Mouse (Mus musculus): ENCODE measurements around the gene Lhfp. TPM values are rescaled to one million over a fixed set of nuclear protein-coding genes. Genes with fewer than 3 reads are reported as not detected.

Lhfp gene
- polyA plus RNA-seq, 1 experiment, result 13.7 TPM

- Histone ChIP-seq H3K27ac (ENCODE audit: control insufficient read depth, insufficient read depth, low read depth, low read length, poor library complexity) (no peak overlapping the region), H3K4me3 (replicated peaks; ENCODE audit: control insufficient read depth, low read depth, low read length) (no peak overlapping the region), H3K4me1 (ENCODE audit: control insufficient read depth, insufficient read depth, low read length) (no peaks in the 10 kb centered on the region)
- TF ChIP-seq POLR2A (IDR thresholded peaks at IDR 0.05; ENCODE audit: borderline replicate concordance, control insufficient read depth, low read depth, low read length) (no peak), CTCF (IDR thresholded peaks at IDR 0.05; ENCODE audit: control insufficient read depth, insufficient read depth, low read length) (no peak)
- 82% methylated on average over 10 of the region's 10 CpGs for WGBS
These were observed 159.5 kb downstream of the Lhfp start for GRCm38 (mm10) chr3:53200853-53201252.

- Histone ChIP-seq H3K4me1 (ENCODE audit: control insufficient read depth, insufficient read depth, low read length) (no peaks in the 10 kb centered on the region), H3K4me3 (replicated peaks; ENCODE audit: control insufficient read depth, low read depth, low read length) (no peak overlapping the region), H3K27ac (ENCODE audit: control insufficient read depth, insufficient read depth, low read depth, low read length, poor library complexity) (no peak overlapping the region)
- 76% methylated on average over 10 of the region's 10 CpGs for WGBS
- TF ChIP-seq POLR2A (IDR thresholded peaks at IDR 0.05; ENCODE audit: borderline replicate concordance, control insufficient read depth, low read depth, low read length) (no peak), CTCF (IDR thresholded peaks at IDR 0.05; ENCODE audit: control insufficient read depth, insufficient read depth, low read length) (no peak)
These were observed 160.3 kb downstream of the Lhfp start for GRCm38 (mm10) chr3:53201670-53202069.

DNA sequence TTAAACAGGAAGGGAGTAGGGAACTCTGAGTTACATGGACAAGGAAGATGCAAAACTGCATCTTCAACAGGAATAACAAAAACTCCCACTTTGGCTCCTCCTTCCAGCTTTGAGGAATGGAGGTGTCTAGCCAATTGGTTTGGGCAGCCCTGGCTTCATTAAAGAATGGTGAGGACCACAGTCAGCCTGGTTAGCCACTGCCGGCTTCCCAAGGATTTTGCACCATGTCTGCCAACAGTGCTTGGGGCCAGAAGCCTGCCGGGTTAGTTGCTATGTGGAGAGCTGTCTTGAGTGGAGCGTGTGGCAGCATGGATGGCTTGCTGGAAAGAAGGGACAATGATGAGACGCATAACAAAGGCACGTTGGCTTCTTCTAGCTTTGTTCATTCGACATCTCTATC is 160.9 kb downstream of the Lhfp start:
- no peak overlapping the region for H3K4me3 ChIP-seq (replicated peaks; ENCODE audit: control insufficient read depth, low read depth, low read length)
- WGBS, result 79% methylated on average over 6 of the region's 6 CpGs

DNA sequence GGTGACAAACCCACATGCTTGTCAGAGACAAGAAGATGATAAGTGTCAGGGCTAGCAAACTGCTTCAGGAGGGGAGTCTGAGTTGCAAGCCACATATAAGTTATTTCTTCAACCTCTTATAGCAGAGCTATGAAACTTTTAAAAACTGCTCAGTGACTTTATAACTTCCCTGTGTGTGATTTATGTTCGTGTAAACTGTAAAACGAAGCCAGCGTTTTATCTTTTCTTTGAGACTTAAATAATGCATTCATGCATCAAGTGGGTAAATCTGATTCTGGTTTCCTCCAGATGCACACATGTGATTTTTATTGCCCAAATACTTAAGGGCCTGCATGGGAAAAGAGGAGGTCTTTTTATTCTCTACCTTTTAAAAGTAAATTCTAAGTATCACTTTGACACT is 161.4 kb downstream of the Lhfp start:
- Histone ChIP-seq H3K27ac (ENCODE audit: control insufficient read depth, insufficient read depth, low read depth, low read length, poor library complexity) (no peak overlapping the region), H3K4me3 (replicated peaks; ENCODE audit: control insufficient read depth, low read depth, low read length) (no peak overlapping the region), H3K4me1 (ENCODE audit: control insufficient read depth, insufficient read depth, low read length) (no peaks in the 10 kb centered on the region)
- no peak for TF ChIP-seq POLR2A (IDR thresholded peaks at IDR 0.05; ENCODE audit: borderline replicate concordance, control insufficient read depth, low read depth, low read length)
- no peak for TF ChIP-seq CTCF (IDR thresholded peaks at IDR 0.05; ENCODE audit: control insufficient read depth, insufficient read depth, low read length)
- WGBS, result 30% methylated on average over 3 of the region's 3 CpGs

More for the DNA sequence above, 160.9 kb downstream of the Lhfp start:
- Histone ChIP-seq H3K4me1 (ENCODE audit: control insufficient read depth, insufficient read depth, low read length) (no peaks in the 10 kb centered on the region), H3K27ac (ENCODE audit: control insufficient read depth, insufficient read depth, low read depth, low read length, poor library complexity) (no peak overlapping the region)
- TF ChIP-seq POLR2A (IDR thresholded peaks at IDR 0.05; ENCODE audit: borderline replicate concordance, control insufficient read depth, low read depth, low read length) (no peak), CTCF (IDR thresholded peaks at IDR 0.05; ENCODE audit: control insufficient read depth, insufficient read depth, low read length) (no peak)

DNA sequence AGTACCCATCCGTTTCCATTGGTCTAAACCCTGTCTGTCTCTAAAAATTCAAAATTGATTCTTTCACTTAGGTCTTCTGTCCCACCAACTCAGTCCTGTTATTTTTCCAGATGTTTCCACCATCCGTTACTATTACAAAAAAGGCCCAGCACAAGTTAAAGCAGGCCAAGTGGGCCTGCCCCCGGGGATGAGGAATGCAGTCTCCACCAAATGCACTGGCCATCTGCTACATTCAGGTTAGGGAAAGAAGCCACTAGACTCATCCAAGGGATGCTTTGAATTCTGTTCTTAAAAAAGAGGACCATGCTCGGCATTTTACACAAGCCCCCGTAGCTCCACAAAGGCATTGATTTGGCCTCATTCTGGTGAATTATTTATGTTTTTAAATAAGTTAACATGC is 162.3 kb downstream of the Lhfp start:
- no peak overlapping the region for H3K27ac ChIP-seq (ENCODE audit: control insufficient read depth, insufficient read depth, low read depth, low read length, poor library complexity)
- H3K4me1 ChIP-seq (ENCODE audit: control insufficient read depth, insufficient read depth, low read length), result no peaks in the 10 kb centered on the region
- 85% methylated on average over 5 of the region's 5 CpGs for WGBS
- TF ChIP-seq CTCF (IDR thresholded peaks at IDR 0.05; ENCODE audit: control insufficient read depth, insufficient read depth, low read length) (no peak), POLR2A (IDR thresholded peaks at IDR 0.05; ENCODE audit: borderline replicate concordance, control insufficient read depth, low read depth, low read length) (no peak)
- H3K4me3 ChIP-seq (replicated peaks; ENCODE audit: control insufficient read depth, low read depth, low read length), result no peak overlapping the region

GRCm38 (mm10) chr3:53204348-53204984 is 163.1 kb downstream of the Lhfp start:
- 74% methylated on average over 7 of the region's 7 CpGs for WGBS
- no peak overlapping the region for H3K4me3 ChIP-seq (replicated peaks; ENCODE audit: control insufficient read depth, low read depth, low read length)
- TF ChIP-seq CTCF (IDR thresholded peaks at IDR 0.05; ENCODE audit: control insufficient read depth, insufficient read depth, low read length) (no peak), POLR2A (IDR thresholded peaks at IDR 0.05; ENCODE audit: borderline replicate concordance, control insufficient read depth, low read depth, low read length) (no peak)
- no peaks in the 10 kb centered on the region for H3K4me1 ChIP-seq (ENCODE audit: control insufficient read depth, insufficient read depth, low read length)
- no peak overlapping the region for H3K27ac ChIP-seq (ENCODE audit: control insufficient read depth, insufficient read depth, low read depth, low read length, poor library complexity)

GRCm38 (mm10) chr3:53204985-53205365 is 163.6 kb downstream of the Lhfp start:
- Histone ChIP-seq H3K4me1 (ENCODE audit: control insufficient read depth, insufficient read depth, low read length) (no peaks in the 10 kb centered on the region), H3K27ac (ENCODE audit: control insufficient read depth, insufficient read depth, low read depth, low read length, poor library complexity) (no peak overlapping the region), H3K4me3 (replicated peaks; ENCODE audit: control insufficient read depth, low read depth, low read length) (no peak overlapping the region)
- TF ChIP-seq CTCF (IDR thresholded peaks at IDR 0.05; ENCODE audit: control insufficient read depth, insufficient read depth, low read length) (no peak), POLR2A (IDR thresholded peaks at IDR 0.05; ENCODE audit: borderline replicate concordance, control insufficient read depth, low read depth, low read length) (no peak)
- WGBS, result 84% methylated on average over 1 of the region's 1 CpGs

GRCm38 (mm10) chr3:53205706-53206105 is 164.4 kb downstream of the Lhfp start:
- 78% methylated on average over 3 of the region's 3 CpGs for WGBS

More at GRCm38 (mm10) chr3:53205706-53206105, 164.4 kb downstream of the Lhfp start:
- Histone ChIP-seq H3K4me3 (replicated peaks; ENCODE audit: control insufficient read depth, low read depth, low read length) (no peak overlapping the region), H3K27ac (ENCODE audit: control insufficient read depth, insufficient read depth, low read depth, low read length, poor library complexity) (no peak overlapping the region), H3K4me1 (ENCODE audit: control insufficient read depth, insufficient read depth, low read length) (no peaks in the 10 kb centered on the region)
- TF ChIP-seq POLR2A (IDR thresholded peaks at IDR 0.05; ENCODE audit: borderline replicate concordance, control insufficient read depth, low read depth, low read length), result no peak
- TF ChIP-seq CTCF (IDR thresholded peaks at IDR 0.05; ENCODE audit: control insufficient read depth, insufficient read depth, low read length), result no peak

Measured in bone marrow, adult 2 months (tissue).